In genomic region chr8:126884202-126884926, GRCm38 (mm10) we compare ENCODE assay signal across 9 mouse cellular contexts.
DNase-seq lines count a peak whose midpoint lies in the region; ATAC-seq and TF ChIP-seq lines count a peak whose summit lies in the region.
"Had no signal": no experiment of that assay in that cellular context is flagged by ENCODE, and none has a peak within 500 bp of the region (broad histone marks: within the 10 kb centered on the region; RNA-seq: fewer than 3 reads in every experiment).

No protein-coding gene starts in this region.

- ATAC-seq in Patski = peak; percentile 68
- ATAC-seq in heart, postnatal 0 days (ENCODE audit: insufficient read depth, low read depth) = peak; percentile 65
- ATAC-seq in stomach, postnatal 0 days (ENCODE audit: low FRiP score, low TSS enrichment) = peak; percentile 82

- peak overlapping the region; percentile 83 for H3K27ac ChIP-seq in heart, postnatal 0 days (ENCODE audit: low read depth)
- H3K27ac ChIP-seq in stomach, postnatal 0 days (replicated peaks) = peak overlapping the region; percentile 18; the same call in 1 of the 2 replicates
- H3K27ac ChIP-seq: liver, embryonic 13.5 days had no signal

- peaks cover 17% of the 10 kb centered on the region for H3K4me1 ChIP-seq in heart, postnatal 0 days (ENCODE audit: control insufficient read depth, insufficient read depth)
- peaks cover 5% of the 10 kb centered on the region; the same call in 1 of the 2 replicates for H3K4me1 ChIP-seq in stomach, postnatal 0 days (replicated peaks; ENCODE audit: control insufficient read depth, insufficient read depth)

- H3K9ac ChIP-seq in heart, postnatal 0 days (replicated peaks; ENCODE audit: low read depth, low read length) = no peak overlapping the region
- H3K9ac ChIP-seq in stomach, postnatal 0 days (ENCODE audit: low read length) = no peak overlapping the region
- H3K9ac ChIP-seq: liver, embryonic 13.5 days had no signal

- DNase-seq in 3134 (ENCODE audit: extremely low read depth, insufficient read length, low spot score) = peak; percentile 77
- DNase-seq in Patski (ENCODE audit: low read depth, low spot score) = peak; percentile 79
- DNase-seq in fibroblast of lung, adult 2 months (ENCODE audit: low read depth) = peak; percentile 88
- DNase-seq in heart, postnatal 0 days (ENCODE audit: low spot score) = peak; percentile 84
- peak; percentile 56 to 86 for DNase-seq in kidney, postnatal 25 days
- peak; percentile 88 for DNase-seq in lung, postnatal 36 days
- DNase-seq in stomach, postnatal 0 days (ENCODE audit: low spot score) = peak; percentile 72
- DNase-seq in spleen, adult 18-20 months = no peak
- DNase-seq: liver, embryonic 13.5 days had no signal

- H3K36me3 ChIP-seq in heart, postnatal 0 days (replicated peaks; ENCODE audit: control insufficient read depth, insufficient read depth, low read length) = no peaks in the 10 kb centered on the region
- no peaks in the 10 kb centered on the region for H3K36me3 ChIP-seq in stomach, postnatal 0 days (ENCODE audit: control insufficient read depth, insufficient read depth, low read length)
- H3K36me3 ChIP-seq: liver, embryonic 13.5 days had no signal

- no peaks in the 10 kb centered on the region for H3K9me3 ChIP-seq in heart, postnatal 0 days (replicated peaks; ENCODE audit: control insufficient read depth, low read length)
- H3K9me3 ChIP-seq in stomach, postnatal 0 days (ENCODE audit: control insufficient read depth, low read length) = no peaks in the 10 kb centered on the region
- H3K9me3 ChIP-seq: liver, embryonic 13.5 days had no signal

- POLR2A ChIA-PET in Patski (lab: Charles Lee) = interaction anchor here (0.6 to 1.3 kb wide), 4 partner anchors 43 to 291 kb away, joined by 3 to 9 read pairs (median 5); partner anchors contain the start of gene Irf2bp2

- no peak for TF ChIP-seq CTCF in Patski (IDR thresholded peaks at IDR 0.05)
- no peak for TF ChIP-seq CTCF in heart, postnatal 0 days (IDR thresholded peaks at IDR 0.05; ENCODE audit: low read depth)
- TF ChIP-seq CTCF in stomach, postnatal 0 days (IDR thresholded peaks at IDR 0.05; ENCODE audit: low read depth) = no peak

- no peak overlapping the region for H3K4me3 ChIP-seq in heart, postnatal 0 days (ENCODE audit: low read depth, low read length)
- H3K4me3 ChIP-seq in stomach, postnatal 0 days (ENCODE audit: low read depth, low read length) = no peak overlapping the region
- H3K4me3 ChIP-seq: liver, embryonic 13.5 days had no signal

- in situ Hi-C loops in Patski (cut with MboI; ENCODE audit: low pct_unique_long_range_greater_than_20kb) = loop anchor here (5.0 kb wide), 1 partner anchor 33 kb away; no protein-coding TSS in a partner anchor

- no peak for TF ChIP-seq EP300 in heart, postnatal 0 days (IDR thresholded peaks at IDR 0.05; ENCODE audit: low read depth)
- TF ChIP-seq EP300 in stomach, postnatal 0 days (optimal IDR thresholded peaks at IDR 0.05) = no peak

- CTCF ChIA-PET in Patski (lab: Charles Lee) = interaction anchor here (0.8 to 1.2 kb wide), 2 partner anchors 10 to 387 kb away, joined by 3 to 4 read pairs; no protein-coding TSS in a partner anchor

- no peaks in the 10 kb centered on the region for H3K27me3 ChIP-seq in Patski
- no peaks in the 10 kb centered on the region for H3K27me3 ChIP-seq in heart, postnatal 0 days (ENCODE audit: control insufficient read depth, insufficient read depth, low read length)
- no peaks in the 10 kb centered on the region for H3K27me3 ChIP-seq in stomach, postnatal 0 days (ENCODE audit: control insufficient read depth, insufficient read depth, low read length)
- H3K27me3 ChIP-seq: liver, embryonic 13.5 days had no signal

- WGBS in heart, postnatal 0 days = 28% methylated on average over 6 of the region's 6 CpGs
- 39% methylated on average over 6 of the region's 6 CpGs for WGBS in stomach, postnatal 0 days

- no peak overlapping the region for H3K4me2 ChIP-seq in heart, postnatal 0 days (ENCODE audit: low read depth, low read length)
- H3K4me2 ChIP-seq in stomach, postnatal 0 days (replicated peaks; ENCODE audit: low read depth) = no peak overlapping the region
- H3K4me2 ChIP-seq: liver, embryonic 13.5 days had no signal

Comparison
In these comparisons a context has a peak if more than half of its experiments do, and no peak if none do; other contexts are left out.
1. DNase-seq: peak in 3134 (single experiment), Patski (single experiment), fibroblast of lung, adult 2 months (single experiment), heart, postnatal 0 days (single experiment), kidney, postnatal 25 days (2 of 2), lung, postnatal 36 days (single experiment) and stomach, postnatal 0 days (single experiment); none in spleen, adult 18-20 months (0 of 2).
2. Peak in every context shown above with its lines, with median percentiles within 50 percentile points of each other: ATAC-seq.